Mouse (Mus musculus) neural tube, embryonic 10.5 days (tissue): ENCODE measurements at regions not wholly inside any gene's neighbourhood (a gene's known extent, or its start where the extent isn't known, plus 50 kb on each side); places are given as distances from the start of the nearest gene placed in this dataset.

Source experiments
- DNase-seq: peaks from one replicate; pipeline ENCODE4 v3.0.0-alpha.2; 2017; ENCODE audit warnings: low spot score; ENCODE audit errors: extremely low spot score

DNA sequence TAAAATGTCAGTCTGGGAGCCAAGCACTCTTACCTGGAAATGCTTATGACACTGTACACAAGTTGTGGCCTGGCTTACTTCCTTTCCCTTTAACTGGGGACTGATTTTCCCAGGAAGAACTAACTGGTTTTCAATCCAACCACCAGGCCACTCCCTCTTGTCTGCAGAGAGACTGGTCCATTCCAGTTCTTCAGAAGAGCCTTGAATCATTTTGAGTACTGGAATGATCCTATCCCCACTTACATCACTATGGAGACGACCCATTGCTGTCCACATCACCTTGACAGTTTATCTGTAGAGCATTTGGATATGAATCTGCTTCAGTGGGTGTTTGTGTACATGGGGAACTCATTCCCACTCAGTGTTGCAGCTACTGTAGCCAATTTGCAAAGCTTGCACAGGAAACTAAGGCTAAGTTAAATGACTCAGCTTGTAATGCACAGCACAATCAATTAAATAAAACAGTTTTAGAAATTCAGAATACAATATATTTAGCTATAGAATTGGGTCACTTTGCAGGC is 121.7 kb upstream of the Prep start:
- no peak for DNase-seq

- DNase-seq: no peak
Observed at GRCm38 (mm10) chr10:44939403-44939802, 127.6 kb upstream of the Prep start.

- DNase-seq: no peak
Observed at GRCm38 (mm10) chr10:44936976-44937500, 130.0 kb upstream of the Prep start.

- no peak for DNase-seq
Observed at GRCm38 (mm10) chr10:44930796-44931195, 136.2 kb upstream of the Prep start.

- no peak for DNase-seq
Observed at GRCm38 (mm10) chr10:44913751-44914388, 153.1 kb upstream of the Prep start.

GRCm38 (mm10) chr10:44904520-44904919 is 162.5 kb upstream of the Prep start:
- no peak for DNase-seq

GRCm38 (mm10) chr10:44901203-44901602 is 165.8 kb upstream of the Prep start:
- DNase-seq: no peak

- no peak for DNase-seq
Observed at GRCm38 (mm10) chr10:44892124-44892523, 174.9 kb upstream of the Prep start.

- DNase-seq: peak; percentile 21
Observed at GRCm38 (mm10) chr10:44887081-44887683, 179.8 kb upstream of the Prep start.

- no peak for DNase-seq
Observed at GRCm38 (mm10) chr10:44881967-44882366, 185.0 kb upstream of the Prep start.

DNA sequence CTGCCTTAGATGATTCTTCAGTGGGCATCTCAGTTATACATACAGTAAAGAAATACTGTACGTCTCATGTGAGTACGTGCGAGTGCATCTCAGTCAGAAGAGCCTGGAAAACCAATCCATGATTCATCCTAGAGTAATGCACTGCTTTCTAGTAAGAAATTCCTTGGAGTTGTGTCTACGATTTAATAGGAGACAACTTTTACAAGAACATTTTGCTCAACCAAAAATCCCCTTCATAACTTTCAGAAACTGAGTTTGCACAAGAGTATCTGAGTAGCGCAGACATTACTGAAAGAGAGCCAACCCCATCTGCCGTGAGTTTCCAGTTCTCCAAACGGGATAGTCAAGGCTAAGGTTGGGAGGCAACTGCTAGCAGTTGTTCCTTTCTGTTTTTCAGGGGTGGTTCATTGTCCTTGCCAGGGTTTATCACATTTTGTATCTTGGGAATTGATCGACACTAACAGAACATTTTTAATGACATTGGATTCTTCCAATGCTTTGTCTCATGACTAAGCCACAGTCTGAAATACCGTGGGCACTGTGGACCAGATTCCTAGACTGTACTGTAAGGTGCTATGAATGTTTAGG is 189.8 kb upstream of the Prep start:
- no peak for DNase-seq

DNA sequence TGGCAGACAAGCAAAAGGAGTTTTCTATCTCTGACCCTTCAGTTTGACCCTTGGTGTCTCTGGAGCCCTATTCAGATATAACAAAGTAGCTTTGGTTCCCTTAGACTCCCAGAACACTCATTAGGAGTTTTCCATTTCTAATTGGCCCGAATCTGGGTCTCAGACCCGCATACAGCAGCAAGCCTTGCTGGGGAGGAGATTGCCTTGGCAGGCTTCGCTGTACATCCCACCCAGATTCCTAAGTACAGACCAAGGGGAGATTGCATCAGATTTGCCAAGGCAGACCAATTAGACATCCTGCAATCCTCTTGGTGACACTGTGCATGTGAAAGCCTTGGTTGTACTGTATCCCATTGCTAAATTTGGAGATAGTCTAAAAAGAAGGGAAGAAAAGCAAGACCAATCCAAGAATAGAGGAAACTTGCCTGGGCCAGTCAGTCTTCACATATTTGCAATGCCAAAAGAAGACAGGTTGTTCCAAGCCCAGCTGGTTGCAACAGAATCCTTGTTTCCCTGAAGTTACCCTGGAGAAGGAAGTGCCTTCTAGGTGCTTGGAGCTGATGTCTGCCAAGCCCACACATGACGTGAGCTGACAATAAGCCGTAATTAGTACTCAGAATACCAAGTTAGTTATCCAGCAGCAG is 193.2 kb upstream of the Prep start:
- DNase-seq: no peak

DNA sequence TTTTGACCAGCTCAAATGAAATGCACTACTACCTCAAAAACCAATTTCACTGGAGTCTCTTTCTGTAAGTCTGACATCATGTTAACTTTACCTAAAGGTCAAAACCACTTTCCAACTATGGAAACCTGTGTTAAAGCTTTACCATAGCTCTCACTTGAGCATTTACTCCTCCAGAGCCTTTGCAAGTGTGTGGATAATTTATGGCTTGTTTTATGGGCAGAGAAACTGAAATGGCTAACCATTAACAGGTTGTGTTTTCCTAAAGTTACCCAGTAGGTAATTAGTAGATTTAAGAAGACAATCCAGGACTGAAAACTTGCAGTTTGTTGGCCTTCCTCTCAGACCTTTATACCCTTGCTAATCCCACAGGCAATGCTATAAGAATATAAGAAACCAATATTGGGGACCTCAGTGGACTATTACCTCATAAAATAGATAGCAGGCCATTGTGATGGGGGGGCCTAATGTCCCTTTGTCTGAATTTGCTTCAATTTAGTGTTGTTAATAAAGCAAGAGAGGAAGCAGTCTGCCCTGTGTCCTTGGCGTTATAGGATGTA is 202.7 kb upstream of the Prep start:
- DNase-seq: no peak

GRCm38 (mm10) chr10:44862360-44862674 is 204.7 kb upstream of the Prep start:
- no peak for DNase-seq

DNA sequence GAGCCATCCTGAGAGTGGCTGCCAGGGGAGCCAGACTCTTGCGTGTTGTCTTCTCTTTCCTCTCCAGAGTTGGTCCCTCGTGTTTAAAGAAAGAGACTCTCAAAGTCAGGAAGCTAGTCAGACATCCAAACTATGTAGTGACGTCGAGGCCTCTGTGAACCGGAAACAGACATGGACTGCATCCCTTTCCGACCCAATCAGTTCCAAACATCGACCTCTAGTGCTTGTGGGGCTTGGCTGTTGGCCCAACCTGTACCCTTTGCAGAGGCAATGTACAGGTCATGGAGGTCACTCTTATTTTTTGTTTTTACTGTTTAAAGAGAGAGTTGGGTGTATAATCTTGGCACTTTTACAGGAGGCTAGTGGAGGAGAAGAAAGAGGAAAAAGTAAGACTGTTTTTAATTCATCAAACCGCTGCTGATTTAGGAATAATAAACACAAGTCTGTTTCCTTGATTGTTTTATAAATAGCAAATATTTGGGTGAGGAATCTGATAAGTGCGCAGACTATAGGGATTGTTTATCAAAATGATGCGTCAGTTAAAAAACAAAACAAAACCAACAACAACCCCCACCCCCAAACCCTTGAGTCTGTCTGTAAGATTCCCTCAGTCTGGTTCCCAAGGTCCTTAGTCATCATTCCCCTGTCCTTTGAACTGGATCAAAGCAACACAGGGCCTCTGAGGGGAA is 205.2 kb upstream of the Prep start:
- DNase-seq: no peak

DNA sequence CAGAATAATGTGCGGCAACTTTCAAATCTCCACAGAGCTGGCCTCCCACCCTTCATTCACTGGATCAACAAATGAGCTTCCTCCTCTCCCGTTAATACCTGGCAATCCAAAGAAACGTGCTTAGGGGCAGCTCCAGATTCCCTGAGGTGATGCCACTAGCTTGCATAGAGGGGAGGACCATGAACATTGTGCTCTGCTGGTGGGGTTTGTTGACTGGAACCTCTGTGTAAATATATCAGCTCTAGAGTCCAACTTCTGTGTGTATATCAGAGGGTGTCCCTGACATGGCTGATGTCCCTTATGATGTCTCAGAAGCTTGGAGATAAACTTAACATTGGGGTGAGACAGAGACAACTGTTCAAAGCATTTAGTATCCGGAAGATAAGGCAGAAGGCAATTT is 209.6 kb upstream of the Prep start:
- DNase-seq: no peak

- DNase-seq: no peak
Observed at GRCm38 (mm10) chr10:44854109-44854508, 212.9 kb upstream of the Prep start.

- no peak for DNase-seq
Observed at GRCm38 (mm10) chr10:44849016-44849415, 218.0 kb upstream of the Prep start.

DNA sequence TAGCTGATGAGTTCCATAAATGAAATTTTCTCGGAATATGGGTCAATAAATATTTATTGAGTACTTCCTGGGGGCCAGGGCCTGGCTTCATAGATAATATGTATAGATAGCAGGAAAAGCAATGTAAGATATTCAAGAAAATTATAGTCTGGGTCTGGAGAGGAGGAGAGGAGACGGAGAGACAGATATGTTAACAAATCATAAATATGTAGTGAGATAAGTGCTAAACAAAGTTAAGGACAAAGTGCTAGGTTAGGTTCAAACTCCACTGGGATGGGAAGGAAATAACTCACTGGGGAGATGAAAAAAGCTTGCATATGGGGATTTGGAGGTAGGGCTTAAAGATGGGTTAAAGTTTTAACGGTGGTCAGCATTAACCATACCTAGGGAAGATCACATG is 220.2 kb upstream of the Prep start:
- DNase-seq: no peak

DNA sequence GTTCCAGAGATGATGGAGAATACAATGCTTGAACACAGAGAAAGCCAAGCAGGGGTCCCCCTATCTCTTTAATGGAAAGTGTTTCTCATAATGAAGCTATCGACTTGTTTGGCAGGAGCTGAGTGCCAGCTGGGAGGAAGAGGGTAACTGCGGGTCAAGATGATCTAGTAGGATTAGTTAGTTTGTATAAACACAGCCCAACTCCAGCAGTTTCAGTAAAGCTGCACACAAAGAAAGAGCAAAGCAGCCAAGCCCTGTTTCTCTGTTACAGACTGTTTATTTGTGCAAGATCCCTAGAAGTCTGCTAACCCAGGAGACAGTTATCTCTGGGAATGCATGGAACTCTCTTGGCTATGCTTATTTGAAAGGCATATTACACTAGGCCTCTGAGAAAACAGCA is 220.9 kb upstream of the Prep start:
- DNase-seq: no peak

DNA sequence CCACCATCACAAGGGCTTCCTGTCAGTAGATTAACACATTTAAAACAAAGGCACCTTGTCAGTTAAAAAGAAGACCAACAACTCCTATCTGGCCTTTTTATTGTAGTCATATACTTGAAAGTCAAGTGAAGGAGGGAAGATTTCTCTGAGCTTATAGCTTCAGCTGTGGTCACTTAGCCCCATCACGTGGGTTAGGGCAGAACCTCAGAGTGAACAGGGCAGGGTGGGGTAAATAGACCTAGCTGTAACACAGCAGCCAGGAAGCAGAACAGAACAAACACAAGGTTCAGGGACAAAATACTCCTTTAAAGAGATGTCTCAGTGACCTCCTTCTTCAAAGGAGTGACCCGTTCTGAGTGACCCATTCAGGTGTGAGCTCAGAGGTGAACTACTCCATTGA is 226.6 kb upstream of the Prep start:
- DNase-seq: no peak
